Mouse (Mus musculus): ENCODE results near the gene Hcfc2. TPM values are rescaled to one million over a fixed set of nuclear protein-coding genes. Genes with fewer than 3 reads are reported as not detected.

Gene Hcfc2
- total RNA-seq, 2 experiments from 2014 or later = 46.3 to 53.0 TPM

DNA sequence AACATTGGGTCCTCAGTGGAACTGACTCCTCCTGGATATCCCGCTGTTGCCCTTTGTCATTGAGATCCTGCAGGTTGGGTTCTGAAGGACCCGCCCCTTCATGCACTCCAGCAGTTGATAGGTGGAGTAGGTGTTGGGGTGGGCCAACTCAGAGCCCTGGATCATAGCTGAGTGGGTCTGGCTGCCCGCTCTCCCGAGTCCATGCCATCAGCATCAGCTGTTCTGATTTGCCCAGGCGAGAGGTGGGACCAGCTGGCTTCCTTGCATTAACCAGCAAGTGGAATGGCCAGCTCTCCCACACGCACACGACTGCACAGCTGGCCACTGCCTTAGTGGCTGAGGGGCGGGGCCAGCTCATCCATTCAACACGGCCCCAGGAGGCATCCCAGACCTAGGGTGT, 72.9 kb downstream of the Hcfc2 start:
- no peak for DNase-seq (ENCODE audit: extremely low spot score in 1 of 2, low spot score in 1 of 2)

DNA sequence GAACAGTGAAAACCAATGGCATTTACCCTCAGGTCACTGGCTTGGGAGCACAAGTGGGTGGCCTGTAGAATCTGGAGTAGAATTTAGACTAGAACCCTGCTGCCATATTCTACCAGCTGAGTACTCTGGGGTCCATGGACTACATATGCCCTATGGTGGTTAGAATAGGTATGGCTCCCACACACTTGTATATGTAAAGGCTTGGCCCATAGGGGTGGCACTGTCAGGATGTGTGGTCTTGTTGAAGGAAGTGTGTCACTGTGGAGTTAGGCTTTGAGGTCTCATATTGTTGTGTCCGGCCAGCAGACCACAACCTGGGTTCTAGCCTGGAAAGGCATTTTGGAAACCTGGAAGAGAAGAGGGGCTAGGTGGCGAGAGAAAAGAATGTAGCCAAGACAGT, 74.8 kb downstream of the Hcfc2 start:
- DNase-seq (ENCODE audit: extremely low spot score in 1 of 2, low spot score in 1 of 2) = no peak

DNA sequence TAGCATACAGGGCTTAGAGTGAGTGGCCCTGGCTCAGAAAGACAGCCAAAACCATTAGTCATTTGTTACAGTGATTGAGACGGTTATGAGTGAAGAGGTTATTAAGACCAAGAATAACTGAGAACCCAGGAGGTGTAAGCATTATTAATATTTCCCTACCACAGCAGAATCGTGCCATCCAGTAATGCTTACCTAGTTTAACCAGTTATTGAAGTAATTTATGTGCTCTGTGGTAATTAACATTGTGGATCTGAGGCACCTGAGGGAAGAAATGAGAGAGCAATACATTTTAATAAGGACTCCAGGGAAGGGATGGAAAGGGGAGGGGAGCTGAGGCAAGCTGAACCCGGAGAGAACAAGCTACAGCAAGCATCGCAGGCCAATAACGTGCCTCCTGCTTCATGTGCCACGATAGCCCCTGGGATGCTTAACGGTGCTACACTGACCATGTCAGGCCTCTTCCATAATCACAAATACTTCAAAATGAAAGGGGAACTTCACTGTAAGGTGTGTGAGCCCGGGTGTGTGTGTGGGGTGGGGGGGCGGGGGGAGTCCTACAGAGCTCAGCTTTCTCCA, 75.7 kb downstream of the Hcfc2 start:
- DNase-seq (ENCODE audit: extremely low spot score in 1 of 2, low spot score in 1 of 2) = no peak

DNA sequence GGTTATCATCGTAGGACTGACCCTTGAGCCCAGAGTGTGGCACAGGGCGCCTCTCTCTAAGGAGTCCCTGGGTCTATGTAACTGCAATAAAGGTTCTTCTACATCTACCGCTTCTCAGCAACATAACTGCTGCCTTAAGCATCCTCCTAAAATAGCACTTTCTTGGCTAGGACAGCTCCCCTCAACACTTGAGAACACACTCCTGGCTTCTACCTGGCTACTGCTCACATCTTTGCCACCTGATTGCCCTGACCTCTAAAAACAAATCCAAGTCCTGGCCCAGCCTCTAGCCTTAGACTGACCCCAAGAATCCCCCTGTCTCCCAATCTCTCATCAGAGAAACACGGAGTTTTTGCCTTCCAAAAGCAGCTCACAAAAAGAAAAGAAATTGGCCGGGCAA, 78.9 kb downstream of the Hcfc2 start:
- no peak for DNase-seq (ENCODE audit: extremely low spot score in 1 of 2, low spot score in 1 of 2)

DNA sequence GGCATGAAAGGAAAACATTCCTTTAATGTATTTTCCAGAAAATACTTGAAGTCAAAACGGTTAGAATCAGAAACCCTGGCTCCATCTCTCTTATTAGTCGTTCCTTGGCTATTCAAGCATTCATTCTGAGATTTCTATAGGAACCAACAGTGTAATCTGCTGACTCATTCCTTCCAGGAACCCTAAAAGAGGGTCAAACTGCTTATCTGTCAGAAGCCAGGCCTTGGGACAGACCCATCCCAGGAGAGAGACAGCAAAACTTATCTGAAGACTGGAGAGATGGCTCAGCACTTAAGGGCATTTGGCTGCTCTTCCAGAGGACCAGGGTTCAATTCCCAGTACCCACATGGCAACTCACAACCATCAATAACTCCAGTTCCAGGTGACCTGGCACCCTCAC, 81.1 kb downstream of the Hcfc2 start:
- no peak for DNase-seq (ENCODE audit: extremely low spot score in 1 of 2, low spot score in 1 of 2)

DNA sequence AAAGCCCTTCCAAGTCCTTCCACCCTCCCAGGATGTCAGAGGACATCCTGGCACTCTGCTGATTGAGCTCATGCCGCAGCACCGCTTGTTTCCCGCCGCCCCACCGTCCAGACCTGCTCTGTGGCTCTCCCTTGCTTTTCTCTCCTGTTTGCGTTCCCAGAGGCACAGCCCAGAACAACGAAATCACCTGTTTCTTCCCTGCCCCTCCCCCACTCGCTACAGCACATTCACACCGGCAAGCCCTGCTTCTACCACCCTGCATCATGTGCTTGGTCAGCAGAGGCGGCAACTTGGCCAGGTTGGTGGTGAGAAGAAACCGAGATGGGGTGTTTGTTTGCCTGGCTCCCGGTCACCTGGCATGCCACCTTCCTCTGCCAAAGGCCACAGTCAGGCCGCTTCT, 81.9 kb downstream of the Hcfc2 start:
- no peak for DNase-seq (ENCODE audit: extremely low spot score in 1 of 2, low spot score in 1 of 2)

DNA sequence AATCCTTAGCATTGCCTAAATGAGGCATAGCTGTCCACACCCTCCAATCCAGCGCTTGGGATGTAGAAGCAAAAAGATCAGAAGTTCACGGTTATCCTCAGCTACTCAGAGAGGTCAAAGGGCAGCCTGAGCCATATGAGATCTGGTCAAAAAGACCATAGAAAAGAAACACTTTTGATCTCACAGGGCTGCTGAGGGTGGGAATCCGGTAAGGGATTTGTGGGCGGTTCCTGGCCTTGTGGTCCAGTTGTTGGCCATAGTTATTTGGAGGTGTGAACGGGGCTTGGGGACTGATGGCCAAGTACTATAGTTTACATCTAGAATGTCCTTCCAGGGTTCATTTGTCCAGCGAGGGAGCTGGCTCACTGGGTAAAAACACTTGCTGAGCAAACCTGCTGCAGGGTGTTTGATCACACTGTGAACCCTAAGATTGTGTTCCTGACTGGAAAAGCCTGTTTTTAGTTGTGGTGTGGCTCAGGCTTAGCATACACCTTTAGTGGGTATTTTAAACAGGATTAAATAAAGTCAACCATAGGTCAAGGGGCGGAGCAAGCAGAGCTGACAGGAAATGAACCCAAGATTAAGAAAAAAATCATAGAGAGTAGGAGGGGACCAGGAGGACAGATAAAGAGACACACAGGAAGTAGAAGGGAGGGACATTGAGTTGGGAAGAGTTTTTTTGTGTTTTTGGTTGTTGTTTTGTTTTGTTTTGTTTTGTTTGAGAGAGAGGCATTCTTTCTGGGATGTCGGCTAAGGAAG, 83.0 kb downstream of the Hcfc2 start:
- DNase-seq (ENCODE audit: extremely low spot score in 1 of 2, low spot score in 1 of 2) = no peak

DNA sequence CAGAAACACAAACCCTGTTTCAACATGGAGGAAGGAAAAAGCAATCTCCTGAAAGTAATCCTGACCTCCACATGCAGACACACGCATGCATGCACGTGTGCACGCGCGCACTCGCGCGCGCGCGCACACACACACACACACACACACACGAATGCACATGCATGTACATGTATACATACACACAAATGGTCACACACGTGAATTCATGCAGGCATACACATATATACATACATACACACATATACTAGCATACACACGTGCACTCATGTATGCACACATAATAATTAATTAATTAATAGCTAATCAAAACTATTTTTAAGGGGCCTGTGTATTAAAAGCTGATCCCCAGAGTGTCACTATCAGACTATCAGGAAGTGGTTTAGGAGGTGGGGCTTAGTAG, 83.9 kb downstream of the Hcfc2 start:
- DNase-seq (ENCODE audit: extremely low spot score in 1 of 2, low spot score in 1 of 2) = no peak

DNA sequence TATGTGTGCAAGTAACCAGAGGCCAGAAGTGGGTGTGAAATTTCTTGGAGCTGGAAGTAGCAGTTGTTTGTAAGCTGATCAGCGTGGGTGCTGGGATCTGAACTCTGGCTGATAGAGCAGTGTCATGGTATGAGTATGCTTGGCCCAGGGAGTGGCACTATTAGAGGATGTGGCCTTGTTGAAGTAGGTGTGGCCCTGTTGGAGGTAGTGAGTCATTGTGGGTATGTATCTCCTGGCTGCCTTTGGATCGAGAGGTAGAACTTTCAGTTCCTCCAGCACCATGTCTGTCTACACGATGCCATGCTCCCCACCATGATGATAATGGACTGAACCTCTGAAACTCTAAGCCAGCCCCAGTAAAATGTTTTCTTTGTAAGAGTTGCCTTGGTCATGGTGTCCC, 84.4 kb downstream of the Hcfc2 start:
- no peak for DNase-seq (ENCODE audit: extremely low spot score in 1 of 2, low spot score in 1 of 2)

DNA sequence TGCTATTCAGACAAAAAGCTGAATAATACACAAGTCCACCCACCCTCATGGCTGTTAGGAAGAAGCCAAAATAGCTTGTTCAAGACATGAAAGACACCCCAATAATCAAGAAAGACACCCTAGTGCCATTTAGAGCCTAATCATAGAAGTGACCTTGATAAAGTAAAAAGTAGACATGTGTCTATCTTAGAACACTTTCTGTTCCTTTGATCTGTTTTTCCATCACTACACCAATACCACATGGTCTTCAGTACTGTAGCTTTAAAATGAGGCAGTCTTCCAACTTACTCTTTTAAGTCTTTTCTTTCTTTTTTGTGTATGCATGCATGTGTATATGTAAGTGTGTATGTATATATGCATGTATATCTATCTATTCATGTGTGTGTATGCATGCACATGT, 84.9 kb downstream of the Hcfc2 start:
- no peak for DNase-seq (ENCODE audit: extremely low spot score in 1 of 2, low spot score in 1 of 2)

DNA sequence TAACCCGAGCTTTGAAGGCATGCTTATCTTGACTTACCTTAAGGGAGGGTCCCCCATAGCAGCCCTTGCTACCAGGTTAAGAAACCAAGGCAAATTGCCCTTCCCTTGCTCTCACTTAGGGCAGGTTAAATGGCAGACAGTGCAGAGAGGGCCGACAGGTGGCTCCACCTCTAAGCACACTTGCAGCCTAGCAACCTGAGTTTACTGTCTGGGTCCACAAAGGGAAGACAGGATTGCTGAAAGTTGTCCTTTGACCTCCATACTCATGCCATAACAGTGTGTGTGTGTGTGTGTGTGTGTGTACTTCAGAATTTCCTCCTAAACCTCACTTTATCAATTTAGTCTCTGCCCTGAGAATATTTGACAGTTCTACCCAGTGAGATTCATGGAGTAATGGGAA, 86.5 kb downstream of the Hcfc2 start:
- DNase-seq (ENCODE audit: extremely low spot score in 1 of 2, low spot score in 1 of 2) = no peak

DNA sequence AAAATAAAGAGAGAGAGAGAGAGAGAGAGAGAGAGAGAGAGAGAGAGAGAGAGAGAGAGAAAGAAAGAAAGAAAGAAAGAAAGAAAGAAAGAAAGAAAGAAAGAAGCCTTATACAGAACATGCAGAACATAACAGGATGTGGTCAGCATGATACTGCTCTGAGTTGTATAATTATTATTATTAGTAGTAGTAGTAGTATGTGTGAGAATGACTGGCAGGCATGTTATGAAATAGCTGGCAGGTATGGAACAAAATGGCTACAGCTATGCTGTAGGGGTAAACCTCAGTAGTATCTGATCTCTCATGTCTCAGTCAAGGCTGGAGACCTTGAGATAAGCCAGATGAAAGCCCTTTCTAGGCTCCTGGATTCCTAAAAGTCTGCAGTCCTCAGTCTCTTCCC, 93.2 kb downstream of the Hcfc2 start:
- DNase-seq (ENCODE audit: extremely low spot score in 1 of 2, low spot score in 1 of 2) = no peak

DNA sequence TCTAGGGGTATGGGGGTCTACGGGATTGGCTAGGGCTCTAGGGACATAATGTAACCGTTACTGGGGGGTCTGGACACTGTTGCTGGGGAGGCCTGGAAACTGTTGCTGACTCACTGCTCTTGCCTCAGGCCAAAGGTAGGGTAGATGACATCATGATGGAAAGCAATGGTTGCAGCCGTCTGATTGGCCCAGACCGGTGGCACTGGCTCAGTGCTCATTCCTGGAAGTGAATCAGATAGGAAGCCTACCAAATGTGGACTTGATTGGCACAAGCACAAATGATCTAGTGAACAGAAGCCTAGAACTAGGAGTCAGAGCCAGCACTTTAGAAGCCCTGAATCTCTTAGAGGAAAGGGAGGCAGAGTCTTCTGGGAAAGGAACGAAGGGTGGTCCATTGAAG, 94.5 kb downstream of the Hcfc2 start:
- no peak for DNase-seq (ENCODE audit: extremely low spot score in 1 of 2, low spot score in 1 of 2)

DNA sequence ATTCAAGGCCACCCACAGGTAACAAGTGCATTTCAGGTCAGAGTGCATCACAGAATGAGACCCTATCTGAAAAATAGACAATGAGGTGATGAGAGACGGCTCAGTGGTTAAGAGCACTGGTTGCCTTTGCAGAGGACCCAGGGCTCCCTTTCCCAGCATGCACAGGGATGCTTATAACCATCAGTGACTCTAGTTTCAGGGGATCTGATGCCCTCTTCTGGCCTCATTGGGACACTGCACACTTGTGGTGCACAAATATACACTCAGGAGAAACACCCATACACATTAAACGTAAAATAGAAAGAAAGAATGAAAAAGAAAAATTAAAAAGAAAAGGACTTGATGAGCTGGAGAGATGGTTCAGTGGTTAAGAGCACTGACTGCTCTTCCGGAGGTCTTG, 95.8 kb downstream of the Hcfc2 start:
- DNase-seq (ENCODE audit: extremely low spot score in 1 of 2, low spot score in 1 of 2) = no peak

Other genes with a start within 250 kb of the Hcfc2 start
- not detected for gene Gm1553, start 203.5 kb upstream of the Hcfc2 start, total RNA-seq (2021)
- gene 1190007I07Rik, start 72.9 kb upstream of the Hcfc2 start, total RNA-seq (2021) = 10 to 100 TPM; 21.3 to 24.3 TPM
- gene Tdg, start 66.3 kb upstream of the Hcfc2 start, total RNA-seq (2021) = 10 to 100 TPM; 50.0 to 57.4 TPM
- 10 to 100 TPM; 15.3 to 16.1 TPM for gene Glt8d2, start 5.5 kb upstream of the Hcfc2 start, total RNA-seq (2021)
- 10 to 100 TPM; 58.4 to 67.7 TPM for gene Nfyb, start 68.0 kb downstream of the Hcfc2 start, total RNA-seq (2021)
- gene Txnrd1, start 137.8 kb downstream of the Hcfc2 start, total RNA-seq (2021) = 10 to 100 TPM; 45.5 to 55.2 TPM
- 1 to 10 TPM; 1.3 to 2.3 TPM for gene Eid3, start 170.5 kb downstream of the Hcfc2 start, total RNA-seq (2021)